Mouse (Mus musculus): ENCODE results near the gene Tnrc18. TPM values are rescaled to one million over a fixed set of nuclear protein-coding genes. Genes with fewer than 3 reads are reported as not detected.
A peak's percentile ranks its signal among the peaks of the same experiment; 100 is the strongest.

Tnrc18 gene
- total and polyA plus RNA-seq, 2 experiments from 2014 or later: 23.4 to 116 TPM

- H3K4me2 ChIP-seq (ENCODE audit: low read depth): no peak overlapping the region
- peaks cover 79% of the 10 kb centered on the region for H3K36me3 ChIP-seq (ENCODE audit: insufficient read depth)
- WGBS: 53% methylated on average over 13 of the region's 13 CpGs
- H3K9ac ChIP-seq: no peak overlapping the region
- H3K4me3 ChIP-seq (ENCODE audit: low read depth, low read length): no peak overlapping the region
- H3K9me3 ChIP-seq (ENCODE audit: low read length): no peaks in the 10 kb centered on the region
- no peaks in the 10 kb centered on the region for H3K27me3 ChIP-seq (ENCODE audit: insufficient read depth, low read length)
- no peak overlapping the region for H3K27ac ChIP-seq (ENCODE audit: low read depth, low read length)
- ATAC-seq: no peak
- H3K4me1 ChIP-seq (ENCODE audit: insufficient read depth): no peaks in the 10 kb centered on the region
- no peak for DNase-seq
- TF ChIP-seq CTCF (IDR thresholded peaks at IDR 0.05; ENCODE audit: low read depth): 0 out of 2 replicates have a peak, but pooled peaks have one; percentile 14
Measured at GRCm38 (mm10) chr5:142752241-142752640, 65.2 kb downstream of the Tnrc18 start.

- TF ChIP-seq CTCF (IDR thresholded peaks at IDR 0.05; ENCODE audit: low read depth): no peak
- H3K27ac ChIP-seq (ENCODE audit: low read depth, low read length): no peak overlapping the region
- H3K9ac ChIP-seq: no peak overlapping the region
- no peaks in the 10 kb centered on the region for H3K4me1 ChIP-seq (ENCODE audit: insufficient read depth)
- 87% methylated on average over 11 of the region's 11 CpGs for WGBS
- no peaks in the 10 kb centered on the region for H3K27me3 ChIP-seq (ENCODE audit: insufficient read depth, low read length)
- no peaks in the 10 kb centered on the region for H3K9me3 ChIP-seq (ENCODE audit: low read length)
- H3K36me3 ChIP-seq (ENCODE audit: insufficient read depth): peaks cover 67% of the 10 kb centered on the region
- ATAC-seq (no peak), DNase-seq (no peak)
- H3K4me3 ChIP-seq (ENCODE audit: low read depth, low read length): no peak overlapping the region
- no peak overlapping the region for H3K4me2 ChIP-seq (ENCODE audit: low read depth)
Measured at GRCm38 (mm10) chr5:142750173-142750572, 67.3 kb downstream of the Tnrc18 start.

GRCm38 (mm10) chr5:142747026-142747629 is 70.3 kb downstream of the Tnrc18 start:
- WGBS: 68% methylated on average over 12 of the region's 12 CpGs
- H3K36me3 ChIP-seq (ENCODE audit: insufficient read depth): peaks cover 70% of the 10 kb centered on the region
- no peak overlapping the region for H3K27ac ChIP-seq (ENCODE audit: low read depth, low read length)
- no peak overlapping the region for H3K9ac ChIP-seq
- no peaks in the 10 kb centered on the region for H3K9me3 ChIP-seq (ENCODE audit: low read length)
- H3K4me2 ChIP-seq (ENCODE audit: low read depth): no peak overlapping the region
- TF ChIP-seq CTCF (IDR thresholded peaks at IDR 0.05; ENCODE audit: low read depth): no peak
- no peaks in the 10 kb centered on the region for H3K27me3 ChIP-seq (ENCODE audit: insufficient read depth, low read length)
- H3K4me3 ChIP-seq (ENCODE audit: low read depth, low read length): no peak overlapping the region
- no peak for ATAC-seq
- H3K4me1 ChIP-seq (ENCODE audit: insufficient read depth): no peaks in the 10 kb centered on the region
- no peak for DNase-seq

- H3K27ac ChIP-seq (ENCODE audit: low read depth, low read length): no peak overlapping the region
- WGBS: 82% methylated on average over 8 of the region's 8 CpGs
- no peak overlapping the region for H3K4me3 ChIP-seq (ENCODE audit: low read depth, low read length)
- no peak overlapping the region for H3K4me2 ChIP-seq (ENCODE audit: low read depth)
- no peak for TF ChIP-seq CTCF (IDR thresholded peaks at IDR 0.05; ENCODE audit: low read depth)
- DNase-seq (no peak), ATAC-seq (no peak)
- peaks cover 84% of the 10 kb centered on the region for H3K36me3 ChIP-seq (ENCODE audit: insufficient read depth)
- H3K27me3 ChIP-seq (ENCODE audit: insufficient read depth, low read length): no peaks in the 10 kb centered on the region
- no peak overlapping the region for H3K9ac ChIP-seq
- no peaks in the 10 kb centered on the region for H3K9me3 ChIP-seq (ENCODE audit: low read length)
- H3K4me1 ChIP-seq (ENCODE audit: insufficient read depth): no peaks in the 10 kb centered on the region
Measured at GRCm38 (mm10) chr5:142739941-142740340, 77.5 kb downstream of the Tnrc18 start.

GRCm38 (mm10) chr5:142731916-142732315 is 85.5 kb downstream of the Tnrc18 start:
- H3K36me3 ChIP-seq (ENCODE audit: insufficient read depth): peaks cover 94% of the 10 kb centered on the region
- no peak for TF ChIP-seq CTCF (IDR thresholded peaks at IDR 0.05; ENCODE audit: low read depth)
- 88% methylated on average over 11 of the region's 11 CpGs for WGBS
- no peak overlapping the region for H3K4me2 ChIP-seq (ENCODE audit: low read depth)
- no peak overlapping the region for H3K9ac ChIP-seq
- no peak overlapping the region for H3K4me3 ChIP-seq (ENCODE audit: low read depth, low read length)
- no peaks in the 10 kb centered on the region for H3K9me3 ChIP-seq (ENCODE audit: low read length)
- H3K4me1 ChIP-seq (ENCODE audit: insufficient read depth): no peaks in the 10 kb centered on the region
- H3K27me3 ChIP-seq (ENCODE audit: insufficient read depth, low read length): no peaks in the 10 kb centered on the region
- no peak for DNase-seq
- no peak for ATAC-seq
- H3K27ac ChIP-seq (ENCODE audit: low read depth, low read length): no peak overlapping the region

- Histone ChIP-seq H3K9ac (no peak overlapping the region), H3K27ac (ENCODE audit: low read depth, low read length) (no peak overlapping the region), H3K27me3 (ENCODE audit: insufficient read depth, low read length) (no peaks in the 10 kb centered on the region), H3K4me3 (ENCODE audit: low read depth, low read length) (no peak overlapping the region), H3K4me2 (ENCODE audit: low read depth) (no peak overlapping the region), H3K36me3 (ENCODE audit: insufficient read depth) (peaks cover 94% of the 10 kb centered on the region), H3K9me3 (ENCODE audit: low read length) (no peaks in the 10 kb centered on the region), H3K4me1 (ENCODE audit: insufficient read depth) (no peaks in the 10 kb centered on the region)
- TF ChIP-seq CTCF (IDR thresholded peaks at IDR 0.05; ENCODE audit: low read depth): no peak
- 93% methylated on average over 12 of the region's 12 CpGs for WGBS
- ATAC-seq (no peak), DNase-seq (no peak)
Measured at GRCm38 (mm10) chr5:142730295-142730694, 87.2 kb downstream of the Tnrc18 start.

- no peak overlapping the region for H3K4me3 ChIP-seq (ENCODE audit: low read depth, low read length)
- H3K36me3 ChIP-seq (ENCODE audit: insufficient read depth): peaks cover 78% of the 10 kb centered on the region
- no peak for ATAC-seq
- no peak overlapping the region for H3K27ac ChIP-seq (ENCODE audit: low read depth, low read length)
- H3K27me3 ChIP-seq (ENCODE audit: insufficient read depth, low read length): no peaks in the 10 kb centered on the region
- DNase-seq: no peak
- H3K4me2 ChIP-seq (ENCODE audit: low read depth): no peak overlapping the region
- H3K4me1 ChIP-seq (ENCODE audit: insufficient read depth): no peaks in the 10 kb centered on the region
- TF ChIP-seq CTCF (IDR thresholded peaks at IDR 0.05; ENCODE audit: low read depth): no peak
- no peaks in the 10 kb centered on the region for H3K9me3 ChIP-seq (ENCODE audit: low read length)
- 98% methylated on average over 16 of the region's 16 CpGs for WGBS
- no peak overlapping the region for H3K9ac ChIP-seq
Measured at GRCm38 (mm10) chr5:142728301-142728700, 89.2 kb downstream of the Tnrc18 start.
